Mouse (Mus musculus) forebrain, embryonic 16.5 days (tissue): ENCODE data around the gene H2al1f. TPM values are rescaled to one million over a fixed set of nuclear protein-coding genes. Genes with fewer than 3 reads are reported as not detected.

Experiments used
- ATAC-seq: fragments of 200-750 bp; cut with Nextera tagmentation; 2 replicates; pipeline ENCODE4 v1.8.0; 2017; ENCODE audit warnings: mild to moderate bottlenecking, moderate library complexity
- H3K27ac ChIP-seq: fragments of 300-500 bp; sonication (generic); 2 replicates; pipeline ENCODE4 v1.5.1; 2014; ENCODE audit warnings: low read length, control low read depth
- H3K27me3 ChIP-seq: fragments of 300-500 bp; sonication (generic); replicated peaks from 2 replicates; pipeline ENCODE4 v1.6.1; 2014; ENCODE audit warnings: low read length; ENCODE audit not compliant: control insufficient read depth, insufficient read depth
- H3K36me3 ChIP-seq: fragments of 300-500 bp; sonication (generic); 2 replicates; pipeline ENCODE4 v1.6.1; 2014; ENCODE audit not compliant: control insufficient read depth, insufficient read depth
- H3K4me1 ChIP-seq: fragments of 300-500 bp; sonication (generic); replicated peaks from 2 replicates; pipeline ENCODE4 v1.6.1; 2014; ENCODE audit warnings: low read length; ENCODE audit not compliant: control insufficient read depth, insufficient read depth
- H3K4me2 ChIP-seq: fragments of 300-500 bp; sonication (generic); 2 replicates; pipeline ENCODE4 v1.6.1; 2014; ENCODE audit warnings: mild to moderate bottlenecking, low read length, control low read depth
- H3K4me3 ChIP-seq: fragments of 300-500 bp; sonication (generic); replicated peaks from 2 replicates; pipeline ENCODE4 v1.5.1; 2014; ENCODE audit warnings: mild to moderate bottlenecking, low read length, control low read depth
- H3K9ac ChIP-seq: fragments of 300-500 bp; sonication (generic); replicated peaks from 2 replicates; pipeline ENCODE4 v1.6.1; 2014; ENCODE audit warnings: low read depth, low read length, control low read depth
- H3K9me3 ChIP-seq: fragments of 300-500 bp; sonication (generic); 2 replicates; pipeline ENCODE4 v1.6.1; 2016; ENCODE audit warnings: low read length; ENCODE audit not compliant: control insufficient read depth
- WGBS: fragments of 180-500 bp; shearing (Covaris S2); extraction: QIAGEN DNeasy Blood & Tissue Kit; methylation state at CpG from one replicate; pipeline ENCODE4 v1.1.7; 2014; 5-methylcytosine and 5-hydroxymethylcytosine counted together
- polyA plus RNA-seq: library from polyadenylated mRNA; unstranded; fragments of >200 nt; fragmentation: Nextera tagmentation; extraction: Ambion mirVana; gene quantifications from 2 replicates; pipeline ENCODE4 v1.2.1, GENCODE M21; 2015

The H2al1f gene
- polyA plus RNA-seq, 1 experiment from 2014 or later, result not detected

DNA sequence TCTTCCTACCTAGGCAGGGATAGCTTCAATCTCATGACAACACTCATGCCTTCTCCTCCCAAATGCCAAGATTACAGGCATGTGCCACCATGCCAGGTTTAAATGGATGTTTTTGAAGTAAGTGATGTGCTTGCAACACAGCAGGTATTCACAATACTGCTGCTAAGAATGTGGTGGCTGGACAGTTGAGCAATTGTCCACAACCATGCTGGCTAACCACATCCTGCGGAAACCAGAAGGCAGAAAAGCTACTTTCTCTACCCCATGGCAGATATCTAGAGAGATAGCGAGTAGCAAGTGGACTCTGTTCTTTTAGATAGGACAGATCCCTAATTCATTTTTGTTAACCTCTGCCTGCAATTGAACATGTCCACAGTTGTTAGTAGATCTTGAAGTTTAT, 46.3 kb downstream of the H2al1f start:
- H3K4me3 ChIP-seq, result no peak overlapping the region
- no peaks in the 10 kb centered on the region for H3K36me3 ChIP-seq
- no peak overlapping the region for H3K9ac ChIP-seq
- H3K27me3 ChIP-seq, result no peaks in the 10 kb centered on the region
- 94% methylated on average over 2 of the region's 2 CpGs for WGBS
- no peaks in the 10 kb centered on the region for H3K9me3 ChIP-seq
- no peak overlapping the region for H3K4me2 ChIP-seq
- H3K27ac ChIP-seq, result no peak overlapping the region
- ATAC-seq, result no peak
- H3K4me1 ChIP-seq, result peaks cover 6% of the 10 kb centered on the region

DNA sequence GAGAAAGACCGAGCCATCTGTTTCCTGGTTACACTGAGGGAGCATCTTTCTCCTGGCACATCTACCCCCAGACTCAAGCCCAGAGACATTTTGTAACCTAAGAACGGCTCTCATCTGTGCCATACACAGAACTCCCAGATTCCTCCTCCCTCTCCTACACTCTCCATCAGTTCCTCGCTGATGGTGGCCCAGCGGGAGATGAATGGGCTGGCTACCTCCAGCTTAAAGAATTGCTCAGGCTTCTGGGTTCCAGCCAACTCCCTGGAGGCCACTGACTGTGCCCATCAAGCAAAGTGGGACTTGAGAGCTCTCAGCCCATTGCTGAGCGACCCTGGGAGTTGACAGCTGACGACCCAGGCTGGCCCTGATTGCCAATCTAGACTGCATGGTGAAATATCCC, 48.9 kb downstream of the H2al1f start:
- Histone ChIP-seq H3K27me3 (no peaks in the 10 kb centered on the region), H3K4me1 (peaks cover 6% of the 10 kb centered on the region), H3K4me3 (no peak overlapping the region), H3K9ac (no peak overlapping the region), H3K4me2 (no peak overlapping the region), H3K9me3 (no peaks in the 10 kb centered on the region), H3K36me3 (no peaks in the 10 kb centered on the region), H3K27ac (no peak overlapping the region)
- ATAC-seq, result peak; percentile 89
- 31% methylated on average over 6 of the region's 6 CpGs for WGBS

Other genes with a start within 250 kb of the H2al1f start
- not detected in 2 replicates for gene H2al1a, start 15.9 kb upstream of the H2al1f start, polyA plus RNA-seq
- gene H2al1b, start 12.7 kb upstream of the H2al1f start, polyA plus RNA-seq, result not detected in 2 replicates
- not detected in 2 replicates for gene H2al1c, start 9.5 kb upstream of the H2al1f start, polyA plus RNA-seq
- not detected in 2 replicates for gene H2al1d, start 6.3 kb upstream of the H2al1f start, polyA plus RNA-seq
- not detected in 2 replicates for gene H2al1e, start 3.2 kb upstream of the H2al1f start, polyA plus RNA-seq
- not detected in 2 replicates for gene H2al1g, start 3.1 kb downstream of the H2al1f start, polyA plus RNA-seq
- not detected in 2 replicates for gene H2al1h, start 6.3 kb downstream of the H2al1f start, polyA plus RNA-seq
- gene H2al1i, start 9.5 kb downstream of the H2al1f start, polyA plus RNA-seq, result not detected in 2 replicates
- not detected in 2 replicates for gene H2al1j, start 12.7 kb downstream of the H2al1f start, polyA plus RNA-seq